Mouse (Mus musculus) heart, postnatal 25 days (tissue): Measurements from ENCODE around the gene Pex12. TPM values are rescaled to one million over a fixed set of nuclear protein-coding genes. Genes with fewer than 3 reads are reported as not detected.

Experiments used
- total RNA-seq, 2 experiments: library from RNA; stranded (reverse); gene quantifications; 2 replicates each; pipeline ENCODE4 v1.2.3; 2021

Gene Pex12
- total RNA-seq, 2 experiments from 2014 or later, result 5.7 to 6.5 TPM

Other genes starting within 250 kb of the Pex12 start
- gene Slfn2, start 237.5 kb downstream of the Pex12 start, total RNA-seq, result 1 to 10 TPM; 3.2 to 3.8 TPM
- under 1 TPM; 0.13 to 0.28 TPM for gene Slfn1, start 185.7 kb downstream of the Pex12 start, total RNA-seq
- gene Slfn4, start 127.4 kb downstream of the Pex12 start, total RNA-seq, result under 1 TPM; 0.10 to 0.31 TPM
- 1 to 10 TPM; 2.3 to 4.0 TPM for gene Slfn3, start 111.3 kb downstream of the Pex12 start, total RNA-seq
- under 1 TPM; 0.08 to 0.11 TPM for gene Slfn14, start 15.9 kb downstream of the Pex12 start, total RNA-seq
- gene Ap2b1, start 3.6 kb downstream of the Pex12 start, total RNA-seq, result 10 to 100 TPM; 41.2 to 48.3 TPM
- gene Rasl10b, start 106.6 kb upstream of the Pex12 start, total RNA-seq, result 10 to 100 TPM; 49.6 to 60.1 TPM
- gene Gas2l2, start 126.9 kb upstream of the Pex12 start, total RNA-seq, result not detected
- not detected for gene 1700020L24Rik, start 135.1 kb upstream of the Pex12 start, total RNA-seq
- gene Mmp28, start 160.5 kb upstream of the Pex12 start, total RNA-seq, result 1 to 10 TPM; 4.6 to 5.7 TPM
- gene Taf15, start 170.5 kb upstream of the Pex12 start, total RNA-seq, result 10 to 100 TPM; 33.7 to 33.8 TPM
- not detected for gene Heatr9, start 219.6 kb upstream of the Pex12 start, total RNA-seq
- not detected for gene Ccl5, start 227.9 kb upstream of the Pex12 start, total RNA-seq